29 mouse cellular contexts compared by ENCODE assay signal in the genomic region with DNA sequence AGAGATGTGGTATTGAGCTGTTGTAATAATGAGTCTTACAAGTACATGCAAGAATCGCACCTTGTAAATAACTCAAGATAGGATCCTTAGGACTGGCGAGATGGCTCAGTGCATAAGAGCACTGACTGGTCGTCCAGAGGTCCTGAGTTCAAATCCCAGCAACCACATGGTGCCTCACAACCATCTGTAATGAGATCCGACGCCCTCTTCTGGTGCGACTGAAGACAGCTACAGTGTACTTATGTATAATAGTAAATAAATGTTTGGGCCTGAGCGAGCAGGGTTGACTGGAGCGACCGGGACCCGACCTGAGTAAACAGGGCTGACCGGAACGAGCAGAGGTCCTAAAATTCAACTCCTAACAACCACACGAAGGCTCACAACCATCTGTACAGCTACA. TPM values are rescaled to one million over a fixed set of nuclear protein-coding genes. Genes with fewer than 3 reads are reported as not detected.
"Had no signal": no experiment of that assay in that cellular context is flagged by ENCODE, and none has a peak within 500 bp of the region (broad histone marks: within the 10 kb centered on the region; RNA-seq: fewer than 3 reads in every experiment).

No protein-coding gene starts in this region.

RNA-seq across cellular contexts. Expression of gene Gm6034, which starts 6.6 kb away (rescaled TPM):
- total RNA-seq: gastrocnemius, adult 2 months; gastrocnemius, postnatal 25 days; gastrocnemius, postnatal 4 days; granulocyte monocyte progenitor cell, adult 5-6 weeks; heart, adult 18-20 months; heart, adult 8-10 months; heart, postnatal 25 days; heart, postnatal 4 days; layer of hippocampus, adult 2 months; layer of hippocampus, postnatal 10 days; layer of hippocampus, postnatal 25 days; left cerebral cortex, adult 2 months; left cerebral cortex, postnatal 14 days had no signal
- polyA plus RNA-seq: frontal cortex, adult 2 months; heart, embryonic 10.5 days; heart, embryonic 12.5 days; heart, embryonic 14.5 days; heart, embryonic 16.5 days; hindbrain, embryonic 10.5 days; hindbrain, embryonic 12.5 days; hindbrain, embryonic 14.5 days; hindbrain, embryonic 16.5 days; kidney, embryonic 14.5 days; kidney, embryonic 16.5 days; large intestine, adult 2 months; limb, embryonic 10.5 days; limb, embryonic 12.5 days; limb, embryonic 14.5 days; liver, embryonic 11.5 days had no signal

RNA-seq across cellular contexts. Expression of gene Gm11127, which starts 22.0 kb away (rescaled TPM):
- total RNA-seq: granulocyte monocyte progenitor cell, adult 5-6 weeks had no signal
- polyA plus RNA-seq: heart, embryonic 10.5 days; heart, embryonic 12.5 days; heart, embryonic 14.5 days; hindbrain, embryonic 10.5 days; hindbrain, embryonic 12.5 days; hindbrain, embryonic 16.5 days; kidney, embryonic 14.5 days; kidney, embryonic 16.5 days; limb, embryonic 10.5 days; limb, embryonic 12.5 days; liver, embryonic 11.5 days had no signal
